Mouse (Mus musculus): ENCODE measurements around the gene Gpr143. TPM values are rescaled to one million over a fixed set of nuclear protein-coding genes. Genes with fewer than 3 reads are reported as not detected.

The Gpr143 gene
- polyA plus RNA-seq (2014; fragmentation: Illumina TruSeq; extraction: RNeasy Lipid Tissue Mini Kit (QIAGEN cat#74804); ENCODE audit: low read depth, low replicate concordance), result not detected

DNA sequence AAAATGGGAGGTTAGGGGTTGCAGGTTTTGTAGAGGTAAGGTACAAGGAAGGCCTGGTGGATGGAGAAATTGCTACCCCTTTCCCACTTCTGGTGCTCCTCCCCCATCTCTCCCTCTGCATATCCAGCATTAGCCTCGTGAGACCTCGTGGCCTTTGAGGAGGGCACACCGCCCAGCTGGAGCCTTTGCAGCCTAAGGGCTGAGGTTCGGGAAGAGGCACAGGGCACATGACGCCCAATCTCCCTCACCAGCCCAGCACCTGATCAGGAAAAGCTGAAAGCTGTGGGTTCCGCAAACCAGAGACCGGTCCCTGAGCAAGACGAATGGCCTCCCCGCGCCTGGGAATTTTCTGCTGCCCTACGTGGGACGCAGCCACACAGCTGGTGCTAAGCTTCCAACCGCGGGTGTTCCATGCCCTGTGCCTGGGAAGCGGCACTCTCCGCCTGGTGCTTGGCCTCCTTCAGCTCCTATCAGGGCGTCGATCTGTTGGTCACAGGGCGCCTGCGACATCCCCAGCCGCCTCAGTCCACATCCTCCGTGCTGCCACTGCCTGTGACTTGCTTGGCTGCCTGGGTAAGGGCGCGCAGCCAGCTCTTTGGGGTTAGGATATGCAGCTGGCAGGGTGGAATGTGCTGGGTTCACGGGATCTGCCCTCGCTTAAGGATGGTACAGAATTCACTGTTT, at the start of gene Gpr143:
Gene Gpr143 (plus strand): TSS at position 202 of the 684 bp plus-strand sequence.

DNA sequence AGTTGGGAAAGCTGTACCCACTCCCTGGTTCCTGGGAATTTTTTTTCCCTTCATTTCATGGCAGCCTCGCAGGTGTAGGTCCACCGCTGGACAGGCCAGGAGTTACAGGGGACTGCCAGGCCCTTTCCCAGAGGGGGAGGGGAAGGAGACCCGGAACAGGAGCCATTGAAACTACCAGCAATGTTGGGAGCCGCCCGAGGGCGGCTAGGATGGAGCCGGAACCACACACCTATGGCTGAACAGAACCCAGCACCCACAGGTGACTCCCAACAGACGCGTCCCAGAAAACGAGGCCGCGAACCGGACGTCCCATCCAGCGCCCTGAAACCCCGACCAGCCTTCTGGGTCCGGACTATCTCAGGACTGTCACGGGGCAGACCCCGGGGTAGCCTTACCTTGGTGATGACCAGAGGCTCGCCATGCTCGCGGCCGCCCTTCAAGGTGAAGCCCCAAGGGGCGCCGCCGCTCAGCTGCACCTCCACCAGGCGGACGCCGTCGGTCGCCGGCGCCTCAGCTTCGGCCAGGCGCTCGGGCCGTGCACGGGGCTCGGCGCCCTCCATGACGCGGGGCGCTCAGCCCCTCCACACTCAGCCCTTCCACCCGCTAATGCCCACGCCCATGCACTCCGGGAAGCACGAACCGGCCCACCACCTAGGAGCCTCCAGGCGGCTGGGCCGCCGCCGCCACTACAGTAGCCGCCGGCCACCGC, 12.7 kb upstream of the Gpr143 start, which contains the start of gene Shroom2:
Gene Shroom2 (minus strand): TSS at position 575 of the 709 bp plus-strand sequence.

Other genes with a start within 250 kb of the Gpr143 start
- 23.0 TPM for gene Cldn34a, start 218.6 kb upstream of the Gpr143 start, polyA plus RNA-seq (2014; fragmentation: Illumina TruSeq; extraction: RNeasy Lipid Tissue Mini Kit (QIAGEN cat#74804); ENCODE audit: low read depth, low replicate concordance)
- gene Shroom2, start 12.5 kb upstream of the Gpr143 start, polyA plus RNA-seq (2014; fragmentation: Illumina TruSeq; extraction: RNeasy Lipid Tissue Mini Kit (QIAGEN cat#74804); ENCODE audit: low read depth, low replicate concordance), result 2.7 TPM
- 4.1 TPM for gene Usp51, start 224.5 kb downstream of the Gpr143 start, polyA plus RNA-seq (2014; fragmentation: Illumina TruSeq; extraction: RNeasy Lipid Tissue Mini Kit (QIAGEN cat#74804); ENCODE audit: low read depth, low replicate concordance)

Measured in testis, adult 10 weeks (tissue).